Mouse (Mus musculus): Measurements from ENCODE around the gene Heatr1. TPM values are rescaled to one million over a fixed set of nuclear protein-coding genes. Genes with fewer than 3 reads are reported as not detected.

The Heatr1 gene
- 29.1 and 34.0 TPM in 2 replicates for polyA plus RNA-seq (2011; ENCODE audit: insufficient read length, low read depth, missing spikeins)

- H3K4me3 ChIP-seq (ENCODE audit: insufficient read depth, low read length), result peak within 1 kb of the TSS; percentile 92
- TF ChIP-seq CTCF (IDR thresholded peaks at IDR 0.05; ENCODE audit: borderline replicate concordance, insufficient read depth, low read length), result no peak
- TF ChIP-seq POLR2A (IDR thresholded peaks at IDR 0.05; ENCODE audit: low read depth, low read length), result peak; percentile 77
- H3K4me1 ChIP-seq (ENCODE audit: control insufficient read depth, insufficient read depth, low read length), result peaks cover 5% of the 10 kb centered on the region
- no peak within 1 kb of the TSS for H3K27ac ChIP-seq (ENCODE audit: insufficient read depth, low read length)
Measured at GRCm38 (mm10) chr13:12394609-12395505, at the start of gene Heatr1. Gene Heatr1 (plus strand): TSS chr13:12395027.

DNA sequence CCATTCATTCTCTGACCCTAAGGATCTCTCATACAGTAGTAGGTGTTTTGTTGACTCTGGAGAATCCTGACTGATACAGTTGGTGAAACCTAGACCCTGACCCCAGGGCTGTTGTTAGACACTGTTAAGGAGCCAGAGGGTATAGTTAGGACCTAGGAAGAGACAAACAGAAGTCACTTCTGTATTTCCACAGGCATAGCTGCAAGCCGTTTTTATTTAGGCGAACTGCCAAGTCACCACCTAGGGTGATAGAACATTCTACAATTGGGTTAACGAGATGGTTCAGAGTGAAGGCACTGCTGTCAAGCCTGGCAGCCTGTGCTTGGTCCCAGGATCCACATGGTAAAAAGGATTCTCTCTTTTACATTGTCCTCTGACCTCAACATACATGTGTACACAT lies 48.0 kb upstream of the Heatr1 start:
- Histone ChIP-seq H3K4me3 (ENCODE audit: insufficient read depth, low read length) (no peak overlapping the region), H3K27ac (ENCODE audit: insufficient read depth, low read length) (no peak overlapping the region), H3K4me1 (ENCODE audit: control insufficient read depth, insufficient read depth, low read length) (no peaks in the 10 kb centered on the region)
- TF ChIP-seq POLR2A (IDR thresholded peaks at IDR 0.05; ENCODE audit: low read depth, low read length) (no peak), CTCF (IDR thresholded peaks at IDR 0.05; ENCODE audit: borderline replicate concordance, insufficient read depth, low read length) (no peak)

- TF ChIP-seq CTCF (IDR thresholded peaks at IDR 0.05; ENCODE audit: borderline replicate concordance, insufficient read depth, low read length) (no peak), POLR2A (IDR thresholded peaks at IDR 0.05; ENCODE audit: low read depth, low read length) (no peak)
- Histone ChIP-seq H3K4me1 (ENCODE audit: control insufficient read depth, insufficient read depth, low read length) (no peaks in the 10 kb centered on the region), H3K27ac (ENCODE audit: insufficient read depth, low read length) (no peak overlapping the region), H3K4me3 (ENCODE audit: insufficient read depth, low read length) (no peak overlapping the region)
Measured at GRCm38 (mm10) chr13:12349197-12349824, 45.5 kb upstream of the Heatr1 start.

DNA sequence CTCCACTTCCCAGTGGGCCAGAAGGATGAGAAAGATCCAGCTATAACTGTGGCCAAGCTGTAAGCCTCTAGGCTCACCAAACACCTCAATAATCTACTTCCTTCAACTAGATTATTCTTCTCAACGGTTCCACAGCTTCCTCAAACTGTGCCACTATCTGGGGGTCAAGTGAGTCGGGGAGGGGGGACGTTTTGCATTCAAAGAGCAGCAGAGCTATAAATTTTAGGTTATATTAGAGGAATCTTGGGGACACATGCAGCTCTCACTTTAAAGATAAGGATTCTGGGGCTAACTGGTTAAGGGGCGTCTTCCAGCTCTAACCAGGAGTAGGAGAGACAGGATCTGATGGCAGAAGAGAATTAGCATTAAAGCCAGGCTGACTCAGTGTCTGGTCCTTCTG lies 38.6 kb upstream of the Heatr1 start:
- no peak overlapping the region for H3K27ac ChIP-seq (ENCODE audit: insufficient read depth, low read length)
- TF ChIP-seq CTCF (IDR thresholded peaks at IDR 0.05; ENCODE audit: borderline replicate concordance, insufficient read depth, low read length), result no peak
- TF ChIP-seq POLR2A (IDR thresholded peaks at IDR 0.05; ENCODE audit: low read depth, low read length), result no peak
- H3K4me3 ChIP-seq (ENCODE audit: insufficient read depth, low read length), result no peak overlapping the region
- H3K4me1 ChIP-seq (ENCODE audit: control insufficient read depth, insufficient read depth, low read length), result no peaks in the 10 kb centered on the region

GRCm38 (mm10) chr13:12357554-12357953 lies 37.3 kb upstream of the Heatr1 start:
- Histone ChIP-seq H3K4me1 (ENCODE audit: control insufficient read depth, insufficient read depth, low read length) (no peaks in the 10 kb centered on the region), H3K27ac (ENCODE audit: insufficient read depth, low read length) (no peak overlapping the region), H3K4me3 (ENCODE audit: insufficient read depth, low read length) (no peak overlapping the region)
- TF ChIP-seq POLR2A (IDR thresholded peaks at IDR 0.05; ENCODE audit: low read depth, low read length), result no peak
- TF ChIP-seq CTCF (IDR thresholded peaks at IDR 0.05; ENCODE audit: borderline replicate concordance, insufficient read depth, low read length), result no peak

DNA sequence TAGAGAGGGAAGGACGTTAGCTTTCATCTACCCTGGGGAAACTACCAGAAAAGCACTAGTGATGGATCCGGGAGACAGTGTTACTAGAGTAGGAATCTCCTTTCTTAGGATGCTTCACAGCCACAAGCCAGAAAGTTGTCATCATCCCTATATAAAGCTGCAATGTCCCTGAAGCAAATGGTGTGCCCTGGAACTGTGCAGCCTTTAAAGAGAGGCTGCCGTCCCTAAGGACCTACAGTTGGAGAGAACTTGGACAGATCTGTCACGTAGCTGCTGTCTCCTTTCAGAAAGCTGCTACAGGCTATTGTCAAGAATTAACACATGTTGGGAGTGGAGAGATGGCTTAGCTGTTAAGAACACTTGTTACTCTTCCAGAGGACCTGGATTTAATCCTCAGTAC lies 33.3 kb upstream of the Heatr1 start:
- Histone ChIP-seq H3K4me3 (ENCODE audit: insufficient read depth, low read length) (no peak overlapping the region), H3K4me1 (ENCODE audit: control insufficient read depth, insufficient read depth, low read length) (no peaks in the 10 kb centered on the region), H3K27ac (ENCODE audit: insufficient read depth, low read length) (no peak overlapping the region)
- TF ChIP-seq CTCF (IDR thresholded peaks at IDR 0.05; ENCODE audit: borderline replicate concordance, insufficient read depth, low read length) (no peak), POLR2A (IDR thresholded peaks at IDR 0.05; ENCODE audit: low read depth, low read length) (no peak)

DNA sequence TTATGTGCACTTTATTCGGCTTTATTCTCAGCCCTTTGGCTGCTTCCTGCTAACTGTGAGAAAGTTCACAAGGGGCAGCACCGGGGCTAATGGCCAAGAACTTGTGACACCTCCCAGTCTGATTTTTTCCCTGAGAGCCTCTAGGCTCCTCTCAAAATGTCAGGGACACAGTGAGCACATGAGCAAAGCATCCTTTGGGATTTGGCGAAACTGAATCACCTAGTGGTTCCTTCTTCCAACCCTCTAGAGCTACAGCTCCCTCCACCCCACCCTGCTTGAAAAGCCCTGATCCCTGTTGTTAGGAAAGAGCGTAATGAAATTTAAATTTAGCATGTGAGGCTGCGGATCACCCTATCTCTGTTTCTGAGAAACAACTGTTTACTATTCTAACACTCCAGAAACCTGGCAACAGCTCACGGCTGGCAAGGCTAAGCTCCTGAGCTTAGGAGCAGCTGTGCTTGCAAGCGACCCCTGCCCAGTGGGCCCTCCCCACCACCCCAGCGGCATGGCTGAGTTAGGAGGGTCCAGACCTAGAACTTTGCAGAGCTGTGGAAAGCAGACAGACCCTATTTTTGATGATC lies 25.7 kb upstream of the Heatr1 start:
- Histone ChIP-seq H3K4me3 (ENCODE audit: insufficient read depth, low read length) (no peak overlapping the region), H3K4me1 (ENCODE audit: control insufficient read depth, insufficient read depth, low read length) (no peaks in the 10 kb centered on the region), H3K27ac (ENCODE audit: insufficient read depth, low read length) (no peak overlapping the region)
- TF ChIP-seq POLR2A (IDR thresholded peaks at IDR 0.05; ENCODE audit: low read depth, low read length), result no peak
- no peak for TF ChIP-seq CTCF (IDR thresholded peaks at IDR 0.05; ENCODE audit: borderline replicate concordance, insufficient read depth, low read length)

DNA sequence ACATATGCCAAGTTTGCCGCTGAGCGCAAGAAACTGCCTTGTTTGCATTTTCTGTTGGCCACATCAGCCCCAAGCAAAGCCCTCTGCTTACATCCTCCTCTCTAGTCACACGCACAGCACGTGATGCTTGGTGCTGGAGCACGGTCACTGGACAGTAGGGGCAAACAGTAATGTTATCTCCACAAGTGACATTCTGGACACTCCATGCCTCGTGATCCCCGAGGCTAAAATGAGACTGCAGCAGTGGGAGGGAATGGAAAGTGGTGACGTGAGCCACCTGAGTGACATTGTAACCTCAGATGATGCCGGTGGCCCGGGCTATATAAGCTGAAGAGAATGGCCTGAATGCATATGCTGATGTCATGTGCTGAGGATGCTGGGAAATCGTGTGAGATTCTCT lies 24.9 kb upstream of the Heatr1 start:
- no peak overlapping the region for H3K27ac ChIP-seq (ENCODE audit: insufficient read depth, low read length)
- H3K4me3 ChIP-seq (ENCODE audit: insufficient read depth, low read length), result no peak overlapping the region
- no peaks in the 10 kb centered on the region for H3K4me1 ChIP-seq (ENCODE audit: control insufficient read depth, insufficient read depth, low read length)
- TF ChIP-seq CTCF (IDR thresholded peaks at IDR 0.05; ENCODE audit: borderline replicate concordance, insufficient read depth, low read length), result no peak
- TF ChIP-seq POLR2A (IDR thresholded peaks at IDR 0.05; ENCODE audit: low read depth, low read length), result no peak

DNA sequence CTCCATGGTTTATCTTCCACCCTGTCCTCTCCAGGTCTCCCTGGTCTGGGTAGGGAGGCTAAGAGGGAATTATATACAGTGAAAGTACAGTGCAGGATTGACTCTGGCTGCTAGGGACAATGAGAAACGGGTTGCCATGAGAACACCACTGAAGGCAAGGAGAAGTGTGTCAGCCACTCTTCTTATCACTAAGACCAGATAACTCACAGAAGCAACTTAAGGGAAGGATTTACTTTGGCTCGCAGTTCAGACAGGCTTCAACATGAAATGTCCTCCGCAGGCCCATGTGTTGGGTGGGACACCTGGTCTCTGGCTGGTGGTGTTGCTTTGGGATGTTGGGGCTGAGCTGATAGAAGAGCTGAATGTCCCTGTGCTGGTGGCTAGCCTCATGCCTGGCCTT lies 22.1 kb upstream of the Heatr1 start:
- H3K27ac ChIP-seq (ENCODE audit: insufficient read depth, low read length), result no peak overlapping the region
- TF ChIP-seq POLR2A (IDR thresholded peaks at IDR 0.05; ENCODE audit: low read depth, low read length) (no peak), CTCF (IDR thresholded peaks at IDR 0.05; ENCODE audit: borderline replicate concordance, insufficient read depth, low read length) (no peak)
- no peaks in the 10 kb centered on the region for H3K4me1 ChIP-seq (ENCODE audit: control insufficient read depth, insufficient read depth, low read length)
- no peak overlapping the region for H3K4me3 ChIP-seq (ENCODE audit: insufficient read depth, low read length)

GRCm38 (mm10) chr13:12376778-12377177 lies 18.0 kb upstream of the Heatr1 start:
- H3K4me3 ChIP-seq (ENCODE audit: insufficient read depth, low read length), result no peak overlapping the region
- TF ChIP-seq POLR2A (IDR thresholded peaks at IDR 0.05; ENCODE audit: low read depth, low read length) (no peak), CTCF (IDR thresholded peaks at IDR 0.05; ENCODE audit: borderline replicate concordance, insufficient read depth, low read length) (no peak)
- H3K4me1 ChIP-seq (ENCODE audit: control insufficient read depth, insufficient read depth, low read length), result no peaks in the 10 kb centered on the region
- H3K27ac ChIP-seq (ENCODE audit: insufficient read depth, low read length), result no peak overlapping the region

All from embryonic fibroblast, embryonic 13.5 days (primary cell).